Mouse (Mus musculus) c-Kit-positive CD71-positive TER-119-positive erythroid progenitor cells, embryonic 14.5 days (primary cell): ENCODE data around the gene Srp72.
A peak's percentile ranks its signal among the peaks of the same experiment; 100 is the strongest.

Experiments
- DNase-seq: peaks from one replicate; pipeline ENCODE4 v3.0.0-alpha.2; 2013; ENCODE audit warnings: low spot score

The Srp72 gene

DNA sequence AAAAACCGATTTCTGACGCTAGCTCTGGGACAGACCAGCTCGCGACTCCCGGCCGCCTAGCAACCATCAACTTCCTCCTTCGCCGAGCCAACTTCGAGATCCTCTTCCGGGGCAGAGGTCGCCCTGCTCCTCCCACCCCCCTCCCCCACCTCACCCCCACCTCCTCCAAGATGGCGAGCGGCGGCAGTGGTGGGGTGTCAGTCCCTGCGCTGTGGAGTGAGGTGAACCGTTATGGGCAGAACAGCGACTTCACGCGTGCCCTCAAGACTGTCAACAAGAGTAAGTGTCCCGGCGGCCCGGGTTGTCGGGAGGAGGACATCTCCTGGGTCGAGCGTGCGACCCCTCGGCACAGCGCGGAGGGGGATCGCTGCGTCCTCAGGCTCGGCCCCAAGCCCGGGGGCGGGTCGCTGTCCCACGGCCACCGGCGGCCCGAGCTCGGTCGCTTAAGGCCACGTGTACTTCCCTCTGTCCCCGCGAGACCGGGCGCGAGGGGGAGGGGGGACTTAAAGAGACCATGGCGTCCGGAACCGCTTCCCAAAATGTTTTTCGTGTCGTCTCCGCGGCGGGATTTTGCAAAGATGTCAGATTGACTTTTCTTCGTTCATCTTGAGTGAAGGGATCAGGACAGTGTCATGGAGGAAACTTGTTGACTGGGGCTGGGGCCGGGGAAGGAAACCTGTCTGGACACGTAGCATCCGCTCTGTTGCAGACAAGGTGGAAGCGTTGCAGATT is at the start of gene Srp72:
Gene Srp72, plus strand, starts transcription at position 130 of the 732 bp plus-strand sequence.
- peak; percentile 81 for DNase-seq

DNA sequence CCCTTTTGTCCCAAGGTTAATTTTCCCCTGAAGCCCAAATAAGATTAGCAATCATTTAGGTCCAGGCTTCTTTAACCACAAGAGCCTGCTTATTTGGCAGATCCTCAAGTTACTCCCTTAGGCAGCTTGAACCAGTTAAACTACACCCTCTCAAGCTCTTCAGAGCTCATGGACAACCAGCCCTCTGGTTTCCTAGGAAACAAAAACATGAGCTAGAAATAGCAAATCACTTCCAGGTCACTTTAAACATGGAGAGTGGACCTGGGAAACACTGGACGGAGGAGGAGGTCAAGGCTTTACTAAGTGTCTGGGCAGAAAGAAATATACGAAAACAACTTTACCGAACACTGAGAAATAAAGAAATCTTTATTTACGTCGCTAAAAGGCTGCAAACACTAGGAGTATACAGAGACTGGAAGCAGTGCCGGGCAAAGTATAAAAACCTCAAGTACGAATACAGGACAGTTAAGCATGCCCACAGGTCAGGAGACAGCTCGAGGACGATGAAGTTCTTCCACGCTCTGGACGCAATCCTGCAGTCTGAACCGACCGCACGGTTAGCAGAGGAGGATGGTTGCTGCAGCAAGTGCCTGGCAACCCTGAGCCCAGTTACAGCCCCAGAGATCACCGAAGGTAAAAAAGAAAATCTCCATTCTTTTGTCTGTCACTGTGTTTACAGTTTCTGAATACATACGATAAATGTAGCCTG is 46.2 kb upstream of the Srp72 start:
- no peak for DNase-seq

DNA sequence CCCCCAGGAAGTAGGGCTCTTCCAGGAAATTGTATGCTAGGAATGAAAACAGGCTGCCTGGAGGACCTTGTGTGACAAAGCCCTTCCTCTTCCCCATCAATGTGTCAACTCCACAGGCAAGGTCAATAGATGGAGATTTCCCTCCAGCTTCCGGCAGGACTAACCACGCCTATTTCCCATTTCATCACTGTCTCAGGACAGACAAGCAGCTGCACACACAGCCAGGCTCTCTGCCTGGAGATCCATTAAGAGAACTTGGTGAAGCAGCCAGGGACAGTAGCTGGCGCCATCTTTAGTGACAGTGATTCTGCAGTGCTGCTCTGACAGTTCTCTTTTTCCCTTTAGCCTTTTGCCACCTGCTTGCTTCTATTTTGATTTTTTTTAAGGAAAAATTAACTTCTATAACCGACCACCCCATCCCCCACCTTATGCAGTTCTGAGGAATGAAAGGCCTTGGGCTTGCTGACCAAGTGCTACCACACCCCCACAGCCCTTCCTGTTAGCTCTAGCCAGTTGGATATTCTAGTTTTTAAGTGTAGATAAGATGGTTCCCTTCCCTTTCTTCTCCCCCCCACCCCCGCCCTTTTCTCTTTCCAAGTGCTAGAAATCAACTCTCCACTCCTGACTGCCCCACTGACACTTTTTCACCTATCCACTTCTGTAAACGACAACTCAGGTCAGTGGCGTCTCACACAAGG is 45.2 kb upstream of the Srp72 start:
- no peak for DNase-seq

DNA sequence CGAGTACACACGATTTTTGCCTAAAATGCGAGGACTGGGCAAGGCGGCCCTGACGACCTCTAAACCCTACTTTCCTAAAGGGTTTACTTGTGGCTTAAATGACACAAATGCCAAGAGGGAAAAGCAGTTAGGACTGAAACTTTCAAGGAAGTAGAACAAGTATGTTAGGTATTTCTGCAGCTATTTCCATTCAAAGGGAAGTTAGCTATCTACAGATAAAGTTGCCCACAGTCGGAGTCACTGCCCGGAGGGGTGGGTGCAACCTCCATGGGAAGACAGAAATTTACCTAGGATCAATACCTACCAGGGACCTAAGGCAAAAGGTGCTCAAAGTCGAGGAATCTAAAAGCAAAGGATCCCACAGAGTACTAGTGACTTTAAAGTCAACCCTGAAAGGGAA is 34.8 kb upstream of the Srp72 start:
- no peak for DNase-seq

DNA sequence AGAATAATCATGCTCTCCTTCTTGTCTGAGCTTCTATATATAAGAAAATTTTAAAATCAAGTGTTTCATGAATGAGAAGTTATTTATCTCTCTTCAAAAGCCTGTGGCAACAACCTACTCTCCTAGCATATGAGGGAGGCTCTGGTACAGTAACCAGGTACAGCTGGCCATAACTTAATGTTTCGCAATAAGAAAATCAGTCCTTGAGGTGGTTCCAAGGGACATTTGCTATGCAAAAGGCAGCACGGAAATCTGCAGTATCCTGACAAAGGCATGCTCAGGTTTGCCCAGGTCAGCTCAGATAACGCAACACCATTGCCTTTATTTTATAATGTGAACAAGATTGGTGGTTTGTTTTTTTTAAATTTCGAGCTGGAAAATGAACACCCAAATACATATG is 32.5 kb upstream of the Srp72 start:
- DNase-seq, result no peak

DNA sequence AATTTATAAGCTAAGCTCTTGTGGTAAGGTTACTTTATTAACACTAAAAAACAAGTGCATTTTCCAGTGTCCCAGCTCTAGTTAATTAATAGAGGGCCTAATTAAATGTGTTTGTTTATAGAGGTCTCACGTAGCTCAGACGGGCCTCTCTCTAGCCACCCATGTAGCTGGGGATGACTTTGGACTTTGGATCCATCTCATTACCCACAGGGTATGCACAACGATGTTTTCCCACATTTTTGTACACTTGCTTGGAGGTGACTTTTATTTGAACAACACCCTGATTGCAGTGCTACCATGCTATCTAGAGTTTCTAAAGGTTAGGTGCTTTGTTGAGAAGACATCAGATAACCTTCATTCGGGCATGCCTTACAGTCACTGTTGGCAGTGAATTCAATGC is 32.0 kb upstream of the Srp72 start:
- no peak for DNase-seq

DNA sequence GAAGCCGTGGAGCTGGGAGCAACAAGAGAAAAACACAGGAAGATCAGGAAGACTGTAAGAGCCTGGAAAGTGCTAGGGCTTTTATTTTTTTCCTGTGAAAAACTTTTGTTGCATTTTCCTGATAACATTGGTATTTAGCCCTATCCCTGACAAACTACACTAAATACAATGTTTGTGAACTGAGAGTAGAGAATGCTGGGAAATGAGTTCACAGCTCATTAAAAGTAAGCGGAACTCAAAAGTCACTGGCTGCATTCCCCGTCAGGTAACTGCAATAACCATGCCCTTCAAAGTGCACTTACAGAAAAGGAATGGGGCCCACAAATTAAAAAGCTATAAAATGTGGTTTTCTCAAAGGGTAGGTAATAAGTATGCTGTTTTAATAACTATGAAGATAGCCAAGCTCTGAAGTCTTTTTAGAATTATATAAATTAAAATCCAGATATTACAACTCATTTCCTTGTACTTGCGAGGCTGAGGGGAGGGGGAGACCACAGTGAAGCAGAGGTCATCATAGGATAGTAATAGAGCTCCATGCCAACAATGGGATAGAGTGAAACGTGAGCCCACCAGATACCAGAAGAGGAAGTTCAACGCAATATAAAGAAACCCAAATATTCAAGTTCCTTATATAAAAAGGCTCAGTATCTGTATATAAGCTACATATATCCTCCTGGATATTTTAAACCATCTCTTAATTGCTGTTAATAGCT is 29.4 kb upstream of the Srp72 start:
- DNase-seq, result no peak

DNA sequence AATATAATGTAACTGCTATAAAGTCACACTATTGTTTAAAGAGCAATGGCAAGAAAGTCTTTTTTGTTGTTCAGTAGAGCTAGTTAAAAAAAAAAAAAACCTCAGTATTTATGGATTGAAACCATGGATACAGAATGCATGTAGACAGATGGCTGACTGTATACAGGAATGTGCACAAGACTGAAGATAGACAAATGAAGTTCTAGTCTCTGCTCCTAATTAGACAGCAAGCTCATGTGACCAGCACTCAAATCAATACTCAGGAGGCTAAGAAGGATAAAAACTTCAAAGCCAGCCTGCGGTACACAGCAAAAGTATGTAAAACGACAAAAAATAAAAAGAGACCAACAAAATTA is 28.8 kb upstream of the Srp72 start:
- no peak for DNase-seq

DNA sequence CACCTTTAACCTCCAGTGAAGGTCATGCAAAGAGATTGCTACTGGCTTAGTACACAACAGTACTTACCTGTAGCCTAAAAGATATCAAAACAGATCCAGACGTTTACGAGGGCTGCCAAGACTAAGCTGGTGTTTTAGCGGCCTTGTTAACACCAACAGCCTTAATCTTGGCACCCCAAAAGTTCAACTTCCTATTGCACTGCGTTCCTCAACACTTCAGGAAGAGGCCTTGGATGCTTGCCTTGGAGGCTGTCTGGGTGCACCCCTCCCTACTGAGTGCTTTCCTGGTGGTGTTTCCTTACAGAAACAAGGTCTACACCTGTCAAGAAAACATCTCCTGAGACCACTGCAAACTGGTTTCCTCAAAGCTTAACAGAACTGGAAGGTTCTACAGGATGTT is 27.3 kb upstream of the Srp72 start:
- DNase-seq, result no peak

DNA sequence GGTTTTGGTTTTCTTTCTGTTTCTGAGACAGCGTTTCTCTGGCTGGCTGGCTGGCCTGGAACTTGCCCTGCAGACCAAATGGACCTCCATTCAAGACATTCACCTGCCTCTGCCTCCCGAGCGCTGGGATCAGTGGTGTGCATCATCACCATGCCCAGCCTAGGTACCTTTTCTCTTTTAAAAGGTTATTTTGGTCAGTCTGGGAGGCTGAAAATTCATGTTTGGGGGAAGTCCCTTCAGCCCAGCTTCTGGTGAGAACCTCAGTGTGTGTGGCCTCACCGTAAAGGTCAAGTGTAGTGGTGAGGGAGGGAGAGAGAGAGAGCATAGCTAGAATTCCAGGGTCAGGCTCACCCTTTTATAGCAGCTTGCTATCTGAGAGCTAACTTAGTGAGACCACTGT is 26.7 kb upstream of the Srp72 start:
- no peak for DNase-seq

DNA sequence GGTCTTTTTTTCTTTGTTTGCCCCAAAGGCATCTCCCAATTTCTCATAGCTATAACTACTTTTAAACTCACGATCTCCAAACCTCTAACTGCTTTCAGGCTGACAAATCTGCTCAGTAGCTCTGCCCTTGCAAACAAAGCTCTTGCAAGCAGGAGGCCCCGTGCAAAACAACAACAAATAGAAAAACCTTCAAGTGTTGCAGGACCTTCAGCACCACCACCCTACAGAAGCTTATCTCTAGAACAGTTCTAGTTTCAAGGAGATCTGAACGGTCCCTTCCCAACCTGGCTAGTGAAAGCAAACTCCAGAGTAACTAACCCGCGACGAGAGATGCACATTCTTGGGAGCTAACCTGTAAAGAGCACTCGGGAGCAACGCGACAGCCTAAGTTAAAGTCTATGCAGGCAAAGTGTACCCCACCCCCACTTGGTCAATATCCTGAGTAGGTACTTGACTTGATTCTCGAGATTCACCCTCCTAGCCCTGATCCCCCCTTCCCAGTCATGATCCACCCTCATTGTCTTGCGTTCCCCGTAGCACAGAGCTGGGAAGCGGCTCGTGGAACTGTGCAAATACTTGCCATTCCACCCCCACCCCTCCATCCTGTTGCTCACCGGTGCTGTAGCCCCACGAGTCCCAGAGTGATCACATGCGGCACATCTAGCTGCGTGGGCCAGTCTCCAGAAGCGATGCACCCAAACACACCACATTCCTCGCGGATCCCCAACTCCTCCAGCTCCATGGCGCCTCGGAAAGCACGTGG is 24.0 kb upstream of the Srp72 start:
- peak; percentile 41 for DNase-seq

DNA sequence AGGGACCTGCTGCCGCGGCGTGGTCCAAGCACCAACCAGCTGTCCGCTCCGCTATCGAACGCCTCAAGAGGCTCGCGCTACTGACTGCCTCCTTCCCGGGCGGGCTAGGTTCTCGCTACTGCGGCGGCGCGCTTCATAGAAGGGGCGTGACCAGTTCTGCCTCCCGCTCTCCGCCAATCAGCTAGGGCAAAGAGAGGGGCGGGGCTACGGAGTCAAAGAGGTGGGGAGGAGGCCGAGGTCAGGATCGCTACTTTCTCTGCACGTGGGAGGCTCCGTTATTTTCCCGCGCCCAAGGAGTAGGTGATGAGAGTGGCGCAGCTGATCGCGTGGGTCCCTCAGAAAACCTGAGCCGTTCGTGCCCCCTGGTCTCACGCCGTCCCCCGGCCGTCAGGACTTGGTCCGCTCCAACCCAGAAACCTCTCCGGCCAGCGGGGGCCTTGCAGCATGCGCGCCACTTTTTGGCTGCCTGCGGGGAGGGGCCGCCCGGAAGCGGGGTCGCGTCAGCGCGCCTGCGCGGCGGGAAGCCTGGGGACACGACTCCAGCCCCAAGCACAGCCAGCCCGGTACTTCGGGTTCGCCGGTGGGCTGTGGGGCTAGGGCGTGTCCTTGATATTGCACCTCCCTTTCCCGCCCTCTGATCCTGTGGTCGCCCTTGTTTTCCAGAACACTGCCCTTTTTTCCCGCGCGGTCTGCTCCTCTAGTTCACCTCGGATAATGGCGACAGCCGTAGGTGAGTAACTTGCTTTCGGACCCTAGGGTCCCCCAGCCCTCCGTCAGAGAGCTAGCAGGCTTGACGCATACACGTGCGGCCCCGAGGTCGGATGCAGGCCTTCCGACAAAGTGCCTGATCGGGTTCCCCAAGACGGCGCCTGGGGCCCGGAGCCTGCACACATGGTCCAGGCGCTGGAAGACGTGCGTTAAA is 23.1 kb upstream of the Srp72 start, which contains the start of the genes Paics and Ppat:
Gene Paics, plus strand, starts transcription at position 202 of the 922 bp plus-strand sequence.
Gene Ppat, minus strand, starts transcription at position 473 of the 922 bp plus-strand sequence.
- DNase-seq, result peak; percentile 99

DNA sequence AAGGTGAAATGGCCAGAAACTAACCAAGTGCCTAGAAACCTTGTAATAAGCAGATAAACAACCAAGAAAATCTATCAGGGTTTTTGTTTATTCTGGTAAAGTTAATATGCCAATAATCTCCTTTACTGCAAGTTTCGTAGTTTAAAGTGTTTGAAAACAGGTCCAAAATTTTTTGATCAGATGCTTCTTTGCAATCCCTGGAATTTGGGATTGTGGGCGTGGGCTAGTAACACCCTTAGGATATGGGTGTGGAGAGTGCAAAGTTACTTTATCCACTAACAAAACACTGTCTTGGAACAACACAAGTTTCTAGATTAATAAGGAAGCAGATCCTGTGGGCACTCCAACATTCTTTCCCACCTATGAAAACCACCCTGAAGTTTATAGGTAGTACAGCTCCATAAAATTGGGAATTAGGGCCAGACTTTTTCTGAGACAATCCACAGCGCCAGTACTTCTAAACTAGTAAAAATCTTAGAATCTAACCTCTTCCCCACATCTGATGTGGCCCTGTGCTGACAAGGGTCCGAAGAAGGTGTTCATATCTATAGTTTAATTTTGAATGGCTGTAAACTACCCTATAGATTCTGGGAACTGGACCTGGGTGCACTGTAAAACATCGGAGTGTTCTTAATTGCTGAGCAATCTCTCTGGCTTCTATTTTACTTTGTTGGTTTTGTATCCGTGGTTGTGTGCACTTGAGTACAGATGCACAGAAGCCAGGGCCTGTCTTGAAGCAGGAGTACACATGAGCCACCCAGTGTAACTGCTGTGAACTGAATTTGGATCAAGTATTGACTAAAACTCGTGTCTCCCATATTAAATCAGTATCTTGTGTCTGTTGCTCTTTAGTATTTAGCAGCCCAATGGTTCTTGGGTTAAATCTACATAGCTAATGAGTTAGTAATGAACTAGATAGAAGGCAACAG is 22.1 kb upstream of the Srp72 start:
- no peak for DNase-seq

DNA sequence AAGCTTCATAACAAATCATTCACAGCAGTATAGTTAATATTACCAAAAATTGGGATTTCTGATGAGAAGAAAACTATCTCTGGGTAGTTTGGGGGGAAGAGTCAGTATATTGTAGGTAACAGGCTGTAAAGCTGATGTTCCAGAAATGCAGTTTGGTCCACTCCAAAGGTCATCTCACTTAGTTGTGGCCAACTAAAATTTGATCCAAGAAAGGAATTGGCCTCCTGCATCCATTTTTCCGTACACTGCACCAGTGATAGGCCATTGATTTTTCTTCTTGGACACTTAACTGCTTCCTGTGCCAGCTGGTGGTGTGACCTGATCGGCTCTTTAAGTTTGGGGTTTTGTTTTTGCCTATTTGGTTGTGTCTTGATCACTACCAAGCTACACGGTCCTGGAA is 20.7 kb upstream of the Srp72 start:
- DNase-seq, result no peak

DNA sequence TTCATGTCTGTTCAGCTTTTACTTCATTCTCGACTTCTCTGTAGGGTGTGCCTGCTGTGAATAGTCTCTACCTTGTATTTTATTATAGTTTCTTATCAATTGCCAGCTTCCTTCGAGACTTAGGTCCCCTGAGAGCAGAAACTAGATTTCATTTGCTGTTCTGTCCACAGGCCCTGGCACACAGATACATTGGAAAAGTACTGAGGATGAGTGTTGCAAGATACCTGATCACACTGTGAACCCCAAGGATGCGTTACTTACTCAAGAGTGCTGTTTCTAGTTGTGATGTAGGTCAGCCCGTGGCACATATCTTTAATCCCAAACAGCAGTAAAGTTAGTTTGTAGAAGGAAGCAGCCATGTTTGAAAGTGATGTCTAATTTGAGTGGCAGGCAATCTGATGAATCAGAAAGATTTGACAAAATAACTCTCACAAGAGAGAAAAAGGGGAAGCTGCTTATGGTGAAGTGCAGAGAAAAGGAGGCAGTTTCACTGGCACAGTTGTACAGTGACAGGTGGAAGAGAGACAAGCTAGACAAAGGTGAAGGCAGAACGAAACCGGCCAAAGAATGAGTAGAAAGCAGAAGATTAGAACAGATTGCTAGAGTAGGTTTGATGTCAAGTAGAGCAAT is 20.1 kb upstream of the Srp72 start:
- no peak for DNase-seq

DNA sequence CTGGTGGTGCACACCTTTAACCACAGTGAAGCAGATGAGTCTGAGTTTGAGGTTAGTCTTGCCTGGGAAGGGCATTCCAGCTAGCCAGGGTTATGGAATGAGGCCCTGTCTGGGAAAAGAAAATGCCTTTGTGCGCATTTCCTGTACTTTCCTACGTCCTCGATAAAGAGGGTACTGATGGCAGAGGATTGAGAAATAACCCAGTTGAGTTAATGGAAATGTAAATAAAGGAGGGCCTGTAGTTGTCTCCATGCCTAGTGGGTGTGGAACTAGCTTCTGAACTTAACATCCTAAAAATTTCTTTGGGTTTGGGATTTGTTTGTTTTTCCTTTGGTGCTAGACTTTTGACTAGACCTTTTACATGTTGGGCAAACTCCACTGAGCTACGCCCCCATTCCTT is 19.0 kb upstream of the Srp72 start:
- no peak for DNase-seq

DNA sequence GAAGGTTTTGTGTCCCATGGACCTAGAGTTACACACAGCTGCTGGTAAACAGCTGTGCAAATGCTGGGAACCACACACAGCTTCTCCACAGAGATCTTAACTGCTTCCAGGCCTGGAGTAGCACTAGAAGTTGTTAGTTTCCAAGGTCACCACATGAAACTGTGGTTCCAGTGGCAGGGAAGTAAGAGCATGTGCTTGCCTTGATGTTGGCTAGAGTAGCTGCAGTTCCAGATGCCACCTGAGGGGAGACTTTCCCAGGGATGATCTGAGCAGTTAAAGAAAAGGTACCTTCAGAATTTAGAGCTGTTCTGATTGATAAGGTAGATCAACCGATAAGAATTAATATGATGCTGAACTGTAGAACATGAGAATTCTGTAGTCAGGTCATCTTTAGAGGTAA is 16.5 kb upstream of the Srp72 start:
- no peak for DNase-seq

DNA sequence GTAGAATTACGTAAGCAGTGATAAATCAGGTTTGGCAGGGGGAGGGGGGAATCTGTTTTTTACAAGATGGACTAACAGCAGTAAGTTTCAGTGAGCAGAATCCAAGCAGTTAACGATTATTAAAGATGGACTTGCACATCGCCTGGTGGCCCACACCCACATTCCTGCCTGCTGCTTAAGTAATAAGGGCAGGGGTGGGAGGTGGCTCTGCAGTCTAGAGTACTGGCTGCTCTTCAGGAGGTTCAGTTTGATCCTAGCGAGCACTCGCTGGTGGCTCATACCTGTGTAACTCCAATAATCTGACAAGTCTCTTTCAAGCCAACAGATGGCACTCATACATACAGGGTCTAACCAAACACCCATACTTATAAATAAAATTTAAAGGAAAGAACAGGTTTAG is 14.9 kb upstream of the Srp72 start:
- no peak for DNase-seq

DNA sequence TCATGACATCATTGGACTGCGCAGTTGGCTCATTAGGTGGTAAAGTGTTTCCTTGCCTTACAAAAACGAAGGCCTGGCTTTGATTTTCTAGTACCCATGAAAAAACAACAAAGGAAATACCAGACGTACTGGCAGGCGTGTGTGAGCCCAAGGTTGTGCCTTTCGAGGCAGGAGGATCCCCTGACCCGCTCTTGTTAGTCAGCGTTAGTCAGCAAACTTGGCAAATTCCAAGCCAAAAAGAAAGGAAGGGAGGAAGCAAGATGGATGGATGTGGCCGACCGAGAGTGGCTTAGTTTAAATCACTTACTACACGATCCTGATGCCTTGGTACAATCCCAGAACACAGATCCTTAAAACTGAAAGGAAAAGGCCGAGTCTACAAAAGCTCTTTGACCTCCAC is 11.9 kb upstream of the Srp72 start:
- no peak for DNase-seq
